Mouse (Mus musculus) frontal cortex, adult 2 months (tissue): ENCODE measurements around the gene Tedc2. TPM values are rescaled to one million over a fixed set of nuclear protein-coding genes. Genes with fewer than 3 reads are reported as not detected.
A peak's percentile ranks its signal among the peaks of the same experiment; 100 is the strongest.

Source experiments
- DNase-seq, 2 experiments: peaks; one replicate each; pipeline ENCODE4 v3.0.0; 2022; ENCODE audit warnings: low spot score in 1 of 2; ENCODE audit errors: extremely low spot score in 1 of 2
- polyA plus RNA-seq: library from polyadenylated mRNA; depleted of rRNA; stranded (reverse); fragments of >200 nt; gene quantifications from 2 replicates; pipeline ENCODE4 v1.2.3, GENCODE M21; 2012

Gene Tedc2
- polyA plus RNA-seq, 1 experiment: 18.6 TPM

DNA sequence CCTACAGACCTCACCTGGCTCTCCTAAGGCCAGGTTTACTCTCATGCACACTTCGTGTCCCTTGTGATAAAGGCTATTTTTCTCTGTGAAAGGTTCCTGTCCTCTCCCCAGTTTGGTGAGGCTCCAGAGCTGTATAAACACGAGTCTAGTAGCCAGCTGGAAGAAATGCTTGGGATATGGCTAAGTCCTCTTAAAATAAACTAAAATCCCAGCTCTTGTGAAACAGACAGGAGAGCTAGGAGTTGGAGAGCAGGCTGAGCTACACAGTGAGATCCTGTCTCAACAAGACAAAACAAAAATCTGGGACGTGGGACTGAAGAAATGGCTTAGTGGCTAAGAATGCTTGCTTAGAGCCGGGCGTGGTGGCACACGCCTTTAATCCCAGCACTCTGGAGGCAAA, 7.5 kb downstream of the Tedc2 start:
- DNase-seq: no peak

DNA sequence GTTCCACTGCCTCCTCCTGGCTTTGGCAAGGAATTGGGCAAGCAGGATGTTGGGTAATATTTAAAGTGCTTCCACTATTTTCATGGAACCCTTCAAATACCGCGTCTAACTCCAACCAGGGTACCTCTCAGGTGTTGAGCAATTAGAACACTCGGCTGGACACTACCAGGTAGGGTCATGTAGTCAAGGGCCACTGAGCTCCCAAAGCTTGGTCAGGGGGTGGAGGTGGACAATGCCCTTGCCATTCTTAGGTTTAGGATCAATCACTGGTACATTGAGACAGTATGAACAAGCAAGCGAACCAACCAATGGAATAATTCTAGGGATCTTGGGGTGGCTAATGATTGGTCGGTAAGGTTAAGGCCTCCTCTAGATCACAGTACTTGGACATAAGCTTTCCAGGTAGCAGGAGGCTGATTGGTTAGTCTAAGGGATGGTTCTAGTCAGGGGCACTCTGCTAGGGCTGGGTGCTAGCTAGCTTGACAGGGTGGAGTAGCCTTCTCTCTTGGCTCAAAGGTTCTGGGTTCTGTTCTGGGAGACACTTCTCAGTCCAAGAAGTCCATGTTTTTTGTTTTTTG, 8.1 kb downstream of the Tedc2 start:
- no peak for DNase-seq

GRCm38 (mm10) chr17:24211631-24212440, 8.8 kb downstream of the Tedc2 start:
- peak; percentile 86 to 92 for DNase-seq

GRCm38 (mm10) chr17:24210591-24210990, 10.1 kb downstream of the Tedc2 start:
- DNase-seq: no peak

GRCm38 (mm10) chr17:24209916-24210240, 10.8 kb downstream of the Tedc2 start:
- no peak for DNase-seq

DNA sequence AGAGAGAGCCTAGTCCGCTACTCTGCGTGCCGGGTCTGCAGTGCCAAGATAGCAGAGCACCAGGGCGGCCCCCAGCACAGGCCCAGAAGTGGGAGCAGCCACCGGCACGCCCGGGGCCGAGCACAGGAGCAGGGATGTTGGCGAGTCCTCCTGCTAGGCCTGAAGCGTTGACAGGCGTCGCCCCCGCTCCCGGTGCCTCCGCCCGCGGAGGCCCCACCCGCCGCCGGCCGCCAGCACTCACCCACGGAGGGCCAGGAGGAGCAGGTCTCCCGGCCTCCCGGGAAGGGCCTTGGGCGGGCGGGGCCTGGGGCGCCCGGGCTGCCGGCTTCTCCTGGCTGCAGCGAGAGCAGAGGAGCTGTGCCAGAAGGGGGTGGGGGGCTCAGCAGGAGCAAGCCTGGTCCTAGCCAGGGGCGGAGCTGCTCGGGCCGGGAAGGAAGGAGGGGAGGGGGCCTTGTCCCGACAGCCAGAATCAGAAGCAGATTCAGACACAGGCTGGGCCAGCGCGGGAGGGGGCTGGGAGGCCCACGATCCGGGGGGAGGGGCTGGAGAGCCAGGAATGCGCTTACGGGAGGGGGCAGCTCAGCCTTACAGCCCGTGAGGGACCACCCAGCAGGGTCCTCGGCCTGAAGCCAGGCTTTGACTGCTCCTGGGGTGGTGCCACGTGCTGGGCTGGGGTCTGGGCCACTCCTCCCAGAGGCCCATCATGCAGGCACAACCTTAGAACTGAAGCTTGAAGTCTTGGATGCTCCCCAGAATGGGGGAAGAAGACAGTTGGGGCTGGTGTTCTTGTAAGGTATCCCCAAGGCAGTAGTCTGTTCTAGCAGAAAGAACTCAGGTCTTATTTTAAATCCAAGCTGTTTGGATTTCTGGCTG, 11.4 kb downstream of the Tedc2 start, which contains the start of gene Ntn3:
TSS of gene Ntn3 (minus strand) at position 489 of the 873 bp plus-strand sequence.
- DNase-seq: peak in 1 of 2 experiments; percentile 44

- no peak for DNase-seq
Measured at GRCm38 (mm10) chr17:24208641-24209042, 12.0 kb downstream of the Tedc2 start.

- DNase-seq: no peak
Measured at GRCm38 (mm10) chr17:24207768-24208640, 12.6 kb downstream of the Tedc2 start.

- peak in 1 of 2 experiments; percentile 79 for DNase-seq
Measured at GRCm38 (mm10) chr17:24206451-24207351, 13.9 kb downstream of the Tedc2 start.

GRCm38 (mm10) chr17:24205908-24206361, 14.7 kb downstream of the Tedc2 start:
- DNase-seq: peak in 1 of 2 experiments; percentile 57

GRCm38 (mm10) chr17:24205284-24205888, 15.3 kb downstream of the Tedc2 start, which contains the start of gene Tbc1d24:
Gene Tbc1d24, minus strand, starts transcription at chr17:24205562.
- DNase-seq: peak; percentile 84 to 95

DNA sequence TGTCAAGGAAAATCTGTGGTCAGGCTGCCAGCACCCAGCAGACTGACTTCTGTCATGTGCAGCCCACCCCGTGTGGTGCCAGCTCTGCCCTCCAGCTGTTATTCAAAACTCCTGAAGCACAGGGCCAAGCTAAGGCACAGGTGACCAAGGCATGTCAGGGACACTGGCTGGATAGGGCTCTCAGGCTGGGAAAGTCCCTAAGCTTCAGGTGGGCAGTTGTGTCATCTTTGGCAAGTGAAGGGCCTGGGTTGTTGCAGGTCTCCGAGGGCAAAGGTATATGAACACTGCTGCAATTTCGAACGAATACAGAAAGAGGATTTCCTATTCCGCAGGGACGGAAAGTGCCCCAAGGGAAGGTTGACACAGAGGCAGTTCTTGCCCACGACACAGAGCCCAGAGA, 15.8 kb downstream of the Tedc2 start:
- DNase-seq: no peak

DNA sequence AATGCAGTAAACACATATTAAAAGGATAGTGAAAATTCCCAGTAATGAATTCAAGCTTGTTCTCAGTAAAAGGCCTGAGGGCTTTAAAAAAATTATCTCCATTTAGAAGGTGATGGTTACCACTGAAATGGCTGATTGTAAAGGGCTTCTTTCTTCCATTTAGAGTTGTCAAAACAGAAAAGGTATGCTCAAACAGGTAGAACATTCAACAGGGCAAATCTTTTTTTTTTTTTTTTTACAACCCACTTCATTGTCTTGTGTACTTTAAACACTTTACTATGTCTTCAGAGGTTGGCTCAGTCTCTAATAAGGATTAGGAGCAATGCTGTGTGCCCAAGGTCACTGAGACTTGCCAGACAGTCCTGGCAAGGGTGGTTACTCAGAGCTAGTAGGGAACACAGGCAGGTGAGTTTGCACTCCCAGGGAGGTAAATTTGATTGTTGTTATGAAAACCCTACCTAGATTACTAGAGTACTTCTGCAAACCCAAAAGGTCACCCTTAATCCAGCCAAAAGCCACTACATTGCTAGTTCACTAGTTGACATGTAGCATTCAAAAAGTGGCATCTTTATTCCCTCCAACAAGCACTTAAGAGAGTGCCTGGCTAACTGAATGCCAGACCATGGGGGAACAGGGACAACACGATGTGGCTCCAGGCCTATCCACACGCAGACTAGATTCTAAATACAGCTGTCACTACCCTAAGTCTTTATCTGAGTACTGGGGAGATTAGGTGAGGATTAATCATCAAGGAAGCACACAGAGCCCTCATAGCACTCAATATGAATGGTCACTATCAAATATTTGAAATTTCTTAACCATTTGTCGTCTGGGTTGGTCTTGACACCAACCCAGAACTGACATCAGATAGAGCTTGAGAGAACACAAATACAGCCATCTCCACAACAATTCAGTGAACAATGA, 16.8 kb downstream of the Tedc2 start:
- DNase-seq: no peak

DNA sequence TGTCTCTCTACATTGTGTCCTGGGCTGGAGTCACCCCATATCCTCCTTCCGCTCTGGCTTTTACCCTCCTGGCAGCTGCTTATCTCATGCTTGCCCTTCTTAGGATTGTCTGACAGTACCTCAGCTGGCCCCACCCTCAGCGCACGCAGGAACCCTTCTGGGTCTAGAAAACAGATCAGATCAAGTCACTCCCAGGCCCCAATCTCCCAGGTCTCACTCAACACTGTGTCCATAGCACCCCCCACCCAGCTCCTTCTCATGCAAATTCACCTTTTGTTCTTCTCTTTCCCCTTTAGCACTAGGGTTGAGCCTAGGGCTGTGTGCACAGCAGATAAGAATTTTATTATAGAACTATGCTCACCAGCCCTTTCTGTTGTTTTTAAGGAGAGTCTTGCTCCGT, 17.6 kb downstream of the Tedc2 start:
- no peak for DNase-seq

GRCm38 (mm10) chr17:24201092-24201491, 19.6 kb downstream of the Tedc2 start:
- DNase-seq: no peak

GRCm38 (mm10) chr17:24199741-24200140, 20.9 kb downstream of the Tedc2 start:
- no peak for DNase-seq

DNA sequence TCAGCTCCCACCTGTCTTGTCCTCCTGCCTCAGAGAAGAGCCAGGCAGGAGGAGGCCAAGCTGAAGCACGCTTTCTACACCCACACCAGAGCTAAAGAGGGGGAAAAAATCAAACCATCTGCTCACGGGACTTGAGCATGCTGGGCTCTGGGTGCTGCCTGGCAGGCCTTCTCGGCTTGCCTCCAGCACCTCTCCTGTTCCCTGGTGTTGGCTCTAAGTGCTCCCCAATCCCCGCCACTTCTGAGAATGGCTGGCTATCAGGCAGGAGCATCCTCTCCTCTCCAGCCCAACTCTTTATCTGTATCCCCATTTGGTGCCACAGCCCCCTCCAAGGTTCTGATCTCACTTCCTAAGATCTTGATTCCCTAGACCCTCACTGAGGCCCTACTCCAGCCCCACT, 21.4 kb downstream of the Tedc2 start:
- peak; percentile 76 to 85 for DNase-seq
